Mouse (Mus musculus) MEL (cell line): ENCODE data around the gene Zfand2a.

ENCODE experiments used
- CTCF ChIP-seq, 3 experiments: IDR thresholded peaks in 2 of 3; conservative IDR thresholded peaks in 1 of 3; 2 replicates each; pipeline ENCODE4 v1.5.1; 2011 to 2012; ENCODE audit warnings: low read length in 3 of 3, low read depth in 2 of 3, mild to moderate bottlenecking in 2 of 3, improper control_type of control experiment in 1 of 3, inconsistent platforms in 1 of 3, mixed read lengths in 1 of 3, moderate library complexity in 1 of 3; ENCODE audit not compliant: control insufficient read depth in 1 of 3, insufficient read depth in 1 of 3, poor library complexity in 1 of 3, severe bottlenecking in 1 of 3
- ETS1 ChIP-seq: IDR thresholded peaks from 2 replicates; pipeline ENCODE4 v1.6.1; 2012; ENCODE audit warnings: low read depth, mild to moderate bottlenecking, inconsistent platforms, low read length, improper control_type of control experiment, moderate library complexity
- HCFC1 ChIP-seq: IDR thresholded peaks from 2 replicates; pipeline ENCODE4 v1.6.1; 2012; ENCODE audit warnings: low read depth, mild to moderate bottlenecking, inconsistent platforms, low read length, improper control_type of control experiment, moderate library complexity
- MYC ChIP-seq: IDR thresholded peaks from 2 replicates; pipeline ENCODE4 v1.6.1; 2011; ENCODE audit warnings: low read depth, mild to moderate bottlenecking, low read length, improper control_type of control experiment, moderate library complexity
- POLR2A ChIP-seq, 2 experiments: IDR thresholded peaks; 2 replicates each; pipeline ENCODE4 v1.6.1; 2011 to 2012; ENCODE audit warnings: low read length in 2 of 2, mild to moderate bottlenecking in 2 of 2, control low read depth in 1 of 2, improper control_type of control experiment in 1 of 2, low read depth in 1 of 2, moderate library complexity in 1 of 2; ENCODE audit not compliant: control insufficient read depth in 1 of 2, insufficient read depth in 1 of 2, poor library complexity in 1 of 2
- POLR2AphosphoS2 ChIP-seq: IDR thresholded peaks from 2 replicates; pipeline ENCODE4 v1.6.1; 2011; ENCODE audit warnings: low read length, improper control_type of control experiment
- RCOR1 ChIP-seq: IDR thresholded peaks from 2 replicates; pipeline ENCODE4 v1.6.1; 2012; ENCODE audit warnings: low read depth, mild to moderate bottlenecking, inconsistent platforms, low read length, improper control_type of control experiment
- SIN3A ChIP-seq: IDR thresholded peaks from 2 replicates; pipeline ENCODE4 v1.6.1; 2012; ENCODE audit warnings: low read length, improper control_type of control experiment, inconsistent platforms
- ZNF384 ChIP-seq: IDR thresholded peaks from 2 replicates; pipeline ENCODE4 v1.6.1; 2012; ENCODE audit warnings: low read depth, mild to moderate bottlenecking, inconsistent platforms, low read length, improper control_type of control experiment

DNA sequence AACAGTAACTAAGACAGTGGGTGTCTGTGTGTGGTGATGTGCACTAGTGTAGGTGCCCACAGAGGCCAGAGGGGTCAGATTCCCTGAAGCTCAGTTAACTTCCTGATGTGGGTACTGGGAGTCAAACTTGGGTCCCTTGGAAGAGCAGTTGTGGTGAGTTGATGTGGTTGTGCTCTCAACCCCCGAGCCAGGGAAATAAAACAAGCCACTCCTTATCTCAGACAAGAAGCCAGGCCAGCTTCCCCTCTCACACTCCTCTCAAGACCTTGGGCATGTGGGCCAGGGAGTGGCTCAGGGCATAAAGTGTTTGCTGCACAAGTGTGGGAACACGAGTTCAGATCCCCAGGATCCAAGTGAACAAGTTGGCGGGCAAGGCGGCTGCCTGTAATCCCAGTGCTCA lies 17.5 kb downstream of the Zfand2a start:
- TF ChIP-seq POLR2A (IDR thresholded peaks at IDR 0.05; ENCODE audit: control insufficient read depth in 1 of 2, insufficient read depth in 1 of 2, low read depth in 1 of 2, low read length in 2 of 2, poor library complexity in 1 of 2) = no peak
- TF ChIP-seq CTCF (IDR thresholded peaks at IDR 0.05 in 2 of 3, conservative IDR thresholded peaks at IDR 0.05 in 1 of 3; ENCODE audit: control insufficient read depth in 1 of 3, insufficient read depth in 1 of 3, low read depth in 2 of 3, low read length in 3 of 3, poor library complexity in 1 of 3, severe bottlenecking in 1 of 3) = no peak
- TF ChIP-seq ETS1 = no peak
- TF ChIP-seq POLR2AphosphoS2 = no peak
- no peak for TF ChIP-seq ZNF384
- TF ChIP-seq RCOR1 = no peak
- no peak for TF ChIP-seq SIN3A
- no peak for TF ChIP-seq MYC
- no peak for TF ChIP-seq HCFC1
